In genomic region chr1:165667380-165667779, GRCm38 (mm10) we compare ENCODE assay signal across 17 mouse cellular contexts. TPM values are rescaled to one million over a fixed set of nuclear protein-coding genes. Genes with fewer than 3 reads are reported as not detected.
DNase-seq lines count a peak whose midpoint lies in the region; ATAC-seq and TF ChIP-seq lines count a peak whose summit lies in the region.
"Had no signal": no experiment of that assay in that cellular context is flagged by ENCODE, and none has a peak within 500 bp of the region (broad histone marks: within the 10 kb centered on the region; RNA-seq: fewer than 3 reads in every experiment).

No protein-coding gene starts in this region.

- H3K4me2 ChIP-seq in kidney, embryonic 16.5 days (replicated peaks; ENCODE audit: low read depth, low read length): no peak overlapping the region
- H3K4me2 ChIP-seq in kidney, embryonic 14.5 days (replicated peaks; ENCODE audit: low read depth, low read length): no peak overlapping the region
- no peak overlapping the region for H3K4me2 ChIP-seq in hindbrain, embryonic 14.5 days (replicated peaks)
- H3K4me2 ChIP-seq: embryonic facial prominence, embryonic 13.5 days; forebrain, embryonic 12.5 days; limb, embryonic 15.5 days; lung, embryonic 15.5 days; neural tube, embryonic 15.5 days had no signal

- no peak for TF ChIP-seq CTCF in thymus, adult 2 months (IDR thresholded peaks at IDR 0.05; ENCODE audit: borderline replicate concordance, control insufficient read depth, extremely low read depth, insufficient read depth, low read length, poor library complexity)

- intact Hi-C loops in heart, postnatal 14 days (cut with DNase I): loop anchor here (5.0 to 10.0 kb wide), 2 partner anchors 205 to 327 kb away; partner anchors contain the start of genes Dcaf6 and Mpc2

- ATAC-seq in kidney, embryonic 16.5 days (ENCODE audit: low FRiP score, low TSS enrichment): 0 out of 2 replicates have a peak, but pooled peaks have one; percentile 28
- no peak for ATAC-seq in kidney, embryonic 14.5 days (ENCODE audit: low FRiP score, low TSS enrichment)
- peak; percentile 9; the same call in 1 of the 2 replicates for ATAC-seq in common myeloid progenitor, adult 5-6 weeks (replicated peaks; ENCODE audit: low read depth, poor library complexity, severe bottlenecking)
- ATAC-seq in hindbrain, embryonic 14.5 days (ENCODE audit: low FRiP score): no peak
- no peak for ATAC-seq in erythroid progenitor cell, adult 5-6 weeks (replicated peaks; ENCODE audit: low FRiP score, poor library complexity, severe bottlenecking)

- H3K27ac ChIP-seq in kidney, embryonic 16.5 days (ENCODE audit: low read length): no peak overlapping the region
- H3K27ac ChIP-seq in kidney, embryonic 14.5 days (ENCODE audit: low read depth, low read length): no peak overlapping the region
- H3K27ac ChIP-seq in thymus, adult 2 months (ENCODE audit: control insufficient read depth, insufficient read depth, low read length): no peak overlapping the region
- no peak overlapping the region for H3K27ac ChIP-seq in hindbrain, embryonic 14.5 days
- H3K27ac ChIP-seq: embryonic facial prominence, embryonic 13.5 days; forebrain, embryonic 12.5 days; limb, embryonic 15.5 days; lung, embryonic 15.5 days; neural tube, embryonic 15.5 days had no signal

- no peak for TF ChIP-seq POLR2A in thymus, adult 2 months (IDR thresholded peaks at IDR 0.05; ENCODE audit: control insufficient read depth, extremely low read depth, insufficient read depth, low read length, poor library complexity)

- H3K9ac ChIP-seq in kidney, embryonic 16.5 days (replicated peaks; ENCODE audit: low read length): no peak overlapping the region
- H3K9ac ChIP-seq in kidney, embryonic 14.5 days (ENCODE audit: low read depth, low read length): no peak overlapping the region
- H3K9ac ChIP-seq in hindbrain, embryonic 14.5 days: no peak overlapping the region
- H3K9ac ChIP-seq: embryonic facial prominence, embryonic 13.5 days; forebrain, embryonic 12.5 days; limb, embryonic 15.5 days; lung, embryonic 15.5 days; neural tube, embryonic 15.5 days had no signal

- DNase-seq in heart, adult 9 months (ENCODE audit: low spot score in 2 of 2): peak; percentile 69 to 77
- peak; percentile 54 to 61 for DNase-seq in heart, postnatal 14 days
- no peak for DNase-seq in thymus, adult 2 months
- no peak for DNase-seq in hindbrain, embryonic 14.5 days (ENCODE audit: low spot score)
- DNase-seq: adrenal gland, postnatal 36 days; cerebellum, adult 11 months had no signal

- 36% methylated on average over 13 of the region's 13 CpGs for WGBS in kidney, embryonic 16.5 days
- 30% methylated on average over 13 of the region's 13 CpGs for WGBS in kidney, embryonic 14.5 days
- WGBS in thymus, adult 2 months: 95% methylated on average over 13 of the region's 13 CpGs
- 56% methylated on average over 13 of the region's 13 CpGs for WGBS in hindbrain, embryonic 14.5 days

- no peaks in the 10 kb centered on the region for H3K27me3 ChIP-seq in kidney, embryonic 16.5 days (ENCODE audit: insufficient read depth, low read length)
- no peaks in the 10 kb centered on the region for H3K27me3 ChIP-seq in kidney, embryonic 14.5 days (ENCODE audit: control insufficient read depth, insufficient read depth, low read length)
- no peaks in the 10 kb centered on the region for H3K27me3 ChIP-seq in thymus, adult 2 months (ENCODE audit: control insufficient read depth, insufficient read depth, low read length)
- H3K27me3 ChIP-seq in hindbrain, embryonic 14.5 days (ENCODE audit: control insufficient read depth, insufficient read depth, low read length): no peaks in the 10 kb centered on the region
- H3K27me3 ChIP-seq: embryonic facial prominence, embryonic 13.5 days; forebrain, embryonic 12.5 days; limb, embryonic 15.5 days; lung, embryonic 15.5 days; neural tube, embryonic 15.5 days had no signal

- peaks cover 50% of the 10 kb centered on the region for H3K4me1 ChIP-seq in kidney, embryonic 16.5 days (ENCODE audit: insufficient read depth, low read length)
- H3K4me1 ChIP-seq in kidney, embryonic 14.5 days (ENCODE audit: control insufficient read depth, insufficient read depth, low read length): peaks cover 15% of the 10 kb centered on the region
- 0 out of 2 replicates have a peak, but pooled peaks cover 3% of the 10 kb centered on the region for H3K4me1 ChIP-seq in thymus, adult 2 months (replicated peaks; ENCODE audit: control insufficient read depth, insufficient read depth, low read length)
- 0 out of 2 replicates have a peak, but pooled peaks cover 6% of the 10 kb centered on the region for H3K4me1 ChIP-seq in hindbrain, embryonic 14.5 days (replicated peaks; ENCODE audit: control insufficient read depth, insufficient read depth, low read length)

- H3K36me3 ChIP-seq in kidney, embryonic 16.5 days (ENCODE audit: insufficient read depth, low read length): no peaks in the 10 kb centered on the region
- peaks cover 6% of the 10 kb centered on the region; the same call in 1 of the 2 replicates for H3K36me3 ChIP-seq in kidney, embryonic 14.5 days (ENCODE audit: control insufficient read depth, insufficient read depth, low read length)
- peaks cover 52% of the 10 kb centered on the region for H3K36me3 ChIP-seq in thymus, adult 2 months (ENCODE audit: control insufficient read depth, insufficient read depth, low read length)
- no peaks in the 10 kb centered on the region for H3K36me3 ChIP-seq in hindbrain, embryonic 14.5 days (replicated peaks; ENCODE audit: control insufficient read depth, insufficient read depth)
- H3K36me3 ChIP-seq: embryonic facial prominence, embryonic 13.5 days; forebrain, embryonic 12.5 days; lung, embryonic 15.5 days; neural tube, embryonic 15.5 days had no signal

- H3K9me3 ChIP-seq in kidney, embryonic 16.5 days (ENCODE audit: low read length): no peaks in the 10 kb centered on the region
- H3K9me3 ChIP-seq in kidney, embryonic 14.5 days (ENCODE audit: control insufficient read depth, low read length): no peaks in the 10 kb centered on the region
- no peaks in the 10 kb centered on the region for H3K9me3 ChIP-seq in hindbrain, embryonic 14.5 days (ENCODE audit: control insufficient read depth, low read length)
- H3K9me3 ChIP-seq: embryonic facial prominence, embryonic 13.5 days; forebrain, embryonic 12.5 days; G1E; limb, embryonic 15.5 days; lung, embryonic 15.5 days; neural tube, embryonic 15.5 days had no signal

- H3K4me3 ChIP-seq in kidney, embryonic 16.5 days (ENCODE audit: low read length): no peak overlapping the region
- no peak overlapping the region for H3K4me3 ChIP-seq in kidney, embryonic 14.5 days (ENCODE audit: low read length)
- no peak overlapping the region for H3K4me3 ChIP-seq in thymus, adult 2 months (ENCODE audit: control insufficient read depth, insufficient read depth, low read length)
- H3K4me3 ChIP-seq in hindbrain, embryonic 14.5 days (replicated peaks; ENCODE audit: low read length): no peak overlapping the region
- H3K4me3 ChIP-seq: embryonic facial prominence, embryonic 13.5 days; forebrain, embryonic 12.5 days; limb, embryonic 15.5 days; lung, embryonic 15.5 days; neural tube, embryonic 15.5 days had no signal

RNA-seq across cellular contexts. Expression of gene Mpzl1, which starts 33.0 kb away (rescaled TPM):
- polyA plus RNA-seq in kidney, embryonic 16.5 days (2015; fragmentation: Nextera tagmentation; extraction: Ambion mirVana): 221 and 236 TPM in 2 replicates
- 196 and 253 TPM in 2 replicates for polyA plus RNA-seq in kidney, embryonic 14.5 days (2014; fragmentation: Nextera tagmentation; extraction: Ambion mirVana)
- total RNA-seq in common myeloid progenitor, adult 5-6 weeks (2017): 2.0 and 9.5 TPM in 2 replicates
- total RNA-seq in heart, postnatal 14 days (2021): 10 to 100 TPM; 33.3 to 34.1 TPM
- polyA plus RNA-seq in thymus, adult 2 months (2012; rRNA removed): 4.6 and 5.9 TPM in 2 replicates
- polyA plus RNA-seq in hindbrain, embryonic 14.5 days (2014; fragmentation: Nextera tagmentation; extraction: Ambion mirVana): 176 and 179 TPM in 2 replicates
- total RNA-seq in erythroid progenitor cell, adult 5-6 weeks (2015; ENCODE audit: low replicate concordance): 2.9 and 31.0 TPM in 2 replicates
- 3.0 TPM in 1 of 2 replicates, not detected in the other for total RNA-seq in erythroid progenitor cell, adult 5-6 weeks (2017; ENCODE audit: low replicate concordance)
- total RNA-seq: monocyte, adult 5-6 weeks had no signal

RNA-seq across cellular contexts. Expression of gene Rcsd1, which starts 42.2 kb away (rescaled TPM):
- 54.9 and 61.4 TPM in 2 replicates for polyA plus RNA-seq in kidney, embryonic 16.5 days (2015; fragmentation: Nextera tagmentation; extraction: Ambion mirVana)
- 29.4 and 44.4 TPM in 2 replicates for polyA plus RNA-seq in kidney, embryonic 14.5 days (2014; fragmentation: Nextera tagmentation; extraction: Ambion mirVana)
- total RNA-seq in common myeloid progenitor, adult 5-6 weeks (2017): 83.0 and 83.6 TPM in 2 replicates
- total RNA-seq in heart, postnatal 14 days (2021): 100 to 1,000 TPM; 103 to 109 TPM
- 220 and 249 TPM in 2 replicates for polyA plus RNA-seq in thymus, adult 2 months (2012; rRNA removed)
- polyA plus RNA-seq in hindbrain, embryonic 14.5 days (2014; fragmentation: Nextera tagmentation; extraction: Ambion mirVana): 6.0 and 8.4 TPM in 2 replicates
- total RNA-seq in erythroid progenitor cell, adult 5-6 weeks (2015; ENCODE audit: low replicate concordance): 8.8 and 9.4 TPM in 2 replicates
- total RNA-seq in erythroid progenitor cell, adult 5-6 weeks (2017; ENCODE audit: low replicate concordance): 19.9 and 23.1 TPM in 2 replicates

Comparison
In these comparisons a context has a peak if more than half of its experiments do, and no peak if none do; other contexts are left out.
1. ATAC-seq: peak in kidney, embryonic 16.5 days (single experiment) and common myeloid progenitor, adult 5-6 weeks (single experiment); none in kidney, embryonic 14.5 days (single experiment), hindbrain, embryonic 14.5 days (single experiment) and erythroid progenitor cell, adult 5-6 weeks (single experiment).
2. DNase-seq: peak in heart, adult 9 months (2 of 2) and heart, postnatal 14 days (2 of 2); none in thymus, adult 2 months (single experiment) and hindbrain, embryonic 14.5 days (single experiment).
3. RNA of gene Mpzl1, which starts 33.0 kb away (polyA plus RNA-seq): 196 to 253 TPM in kidney, embryonic 14.5 days, 221 to 236 TPM in kidney, embryonic 16.5 days and 176 to 179 TPM in hindbrain, embryonic 14.5 days; 4.6 to 5.9 TPM in thymus, adult 2 months; every median in the first group is over 10 times any median in the second.